Mouse (Mus musculus) brain, adult 2 months (tissue): Measurements from ENCODE around the gene Glud1.
"Not testable (repeated sequence)": the region's sequence is repeated elsewhere in the genome, so short reads cannot be mapped to it uniquely, and the experiment has no call there.

Experiments used
- DNase-seq: peaks from one replicate; pipeline ENCODE4 v3.0.0; 2011; ENCODE audit warnings: low read depth, low spot score

The Glud1 gene

GRCm38 (mm10) chr14:34351660-34352059 is 41.1 kb downstream of the Glud1 start:
- DNase-seq, result no peak

- no peak for DNase-seq
These were observed 42.0 kb downstream of the Glud1 start for GRCm38 (mm10) chr14:34352523-34352922.

GRCm38 (mm10) chr14:34353326-34353725 is 42.8 kb downstream of the Glud1 start:
- DNase-seq, result no peak

- no peak for DNase-seq
These were observed 43.9 kb downstream of the Glud1 start for GRCm38 (mm10) chr14:34354456-34354855.

- DNase-seq, result no peak
These were observed 44.8 kb downstream of the Glud1 start, which contains the start of gene Fam25c for GRCm38 (mm10) chr14:34355301-34355700. TSS of gene Fam25c (minus strand) at chr14:34355433.

- DNase-seq, result peak; percentile 60
These were observed 47.3 kb downstream of the Glud1 start for GRCm38 (mm10) chr14:34357671-34358455.

GRCm38 (mm10) chr14:34359676-34360244 is 49.2 kb downstream of the Glud1 start:
- DNase-seq, result no peak

GRCm38 (mm10) chr14:34360251-34360650 is 49.7 kb downstream of the Glud1 start:
- no peak for DNase-seq

GRCm38 (mm10) chr14:34362135-34362534 is 51.6 kb downstream of the Glud1 start:
- no peak for DNase-seq

- peak; percentile 92 for DNase-seq
These were observed 52.4 kb downstream of the Glud1 start for GRCm38 (mm10) chr14:34362726-34363445.

GRCm38 (mm10) chr14:34363490-34364253 is 53.1 kb downstream of the Glud1 start:
- DNase-seq, result peak; percentile 86

GRCm38 (mm10) chr14:34364254-34365146 is 54.0 kb downstream of the Glud1 start:
- not testable (repeated sequence) for DNase-seq

- no peak for DNase-seq
These were observed 54.6 kb downstream of the Glud1 start for GRCm38 (mm10) chr14:34365147-34365507.

- no peak for DNase-seq
These were observed 59.7 kb downstream of the Glud1 start for GRCm38 (mm10) chr14:34370203-34370602.

GRCm38 (mm10) chr14:34370921-34371320 is 60.4 kb downstream of the Glud1 start:
- no peak for DNase-seq

- DNase-seq, result no peak
These were observed 61.2 kb downstream of the Glud1 start for GRCm38 (mm10) chr14:34371763-34372162.

- DNase-seq, result peak; percentile 26
These were observed 62.1 kb downstream of the Glud1 start for GRCm38 (mm10) chr14:34372646-34373045.

- DNase-seq, result no peak
These were observed 63.1 kb downstream of the Glud1 start for GRCm38 (mm10) chr14:34373581-34373980.

GRCm38 (mm10) chr14:34374577-34374976 is 64.0 kb downstream of the Glud1 start, which contains the start of gene Sncg:
TSS of gene Sncg (minus strand) at chr14:34374789.
- DNase-seq, result no peak

GRCm38 (mm10) chr14:34375415-34375904 is 64.9 kb downstream of the Glud1 start, which contains the start of gene Mmrn2:
TSS of gene Mmrn2 (plus strand) at chr14:34375465.
- no peak for DNase-seq
